Mouse (Mus musculus): ENCODE measurements around the gene Tmub1.

Gene Tmub1

DNA sequence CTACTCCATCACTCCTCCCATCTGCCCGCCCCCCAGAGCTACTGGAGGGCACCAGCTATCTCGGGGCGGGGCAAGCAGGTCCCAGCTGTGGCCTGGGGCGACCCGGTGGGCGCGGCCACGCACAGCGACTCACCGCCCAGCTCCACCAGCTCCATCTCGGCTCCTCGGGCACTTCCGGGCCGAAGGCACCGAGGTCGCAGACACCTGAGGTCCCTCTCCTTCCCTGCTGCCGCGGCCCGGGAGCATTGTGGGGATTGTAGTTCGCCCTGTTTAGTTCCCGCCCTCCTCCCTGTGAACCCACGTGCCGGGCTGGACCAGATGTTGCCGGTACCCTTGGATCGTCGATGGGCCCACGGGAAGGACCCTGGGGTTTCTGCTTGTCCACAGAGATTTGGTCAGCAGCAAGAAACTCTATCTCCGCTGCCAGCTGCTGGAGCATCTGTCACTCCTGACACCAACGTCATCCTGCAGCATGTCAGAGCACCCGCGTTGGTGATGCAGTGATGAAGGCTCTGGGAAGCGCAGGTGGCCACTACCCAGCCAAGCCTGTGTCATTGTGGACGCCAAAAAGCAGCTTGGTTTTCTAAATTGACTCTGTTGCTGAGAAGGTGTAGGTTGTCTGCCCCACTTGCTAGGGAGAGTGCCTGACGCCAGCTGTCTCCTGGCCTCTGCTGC, at the start of gene Tmub1:
Gene Tmub1, minus strand, starts transcription at position 231 of the 675 bp plus-strand sequence.
- peak; percentile 91 to 93 for DNase-seq

DNA sequence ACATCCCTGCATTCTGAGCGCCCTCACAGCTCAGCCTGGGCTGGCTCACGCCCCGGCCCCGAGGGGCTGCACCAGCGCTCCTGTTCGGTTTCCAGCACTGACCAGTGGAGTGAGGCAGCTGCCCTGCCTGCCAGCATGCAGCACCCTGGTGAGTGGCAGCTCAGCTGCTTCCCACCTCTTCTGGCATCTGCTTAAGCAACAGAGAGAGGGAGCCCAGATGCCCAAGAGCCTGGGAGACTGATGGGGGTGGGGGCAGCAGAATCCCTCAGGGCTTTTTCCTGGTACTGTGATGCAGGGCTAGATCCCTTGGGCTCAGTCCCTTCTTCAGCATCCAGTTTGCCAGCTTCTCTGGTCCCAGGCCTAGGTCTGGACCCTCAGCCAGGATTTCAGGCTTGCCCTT, 49.1 kb upstream of the Tmub1 start:
- DNase-seq = no peak

DNA sequence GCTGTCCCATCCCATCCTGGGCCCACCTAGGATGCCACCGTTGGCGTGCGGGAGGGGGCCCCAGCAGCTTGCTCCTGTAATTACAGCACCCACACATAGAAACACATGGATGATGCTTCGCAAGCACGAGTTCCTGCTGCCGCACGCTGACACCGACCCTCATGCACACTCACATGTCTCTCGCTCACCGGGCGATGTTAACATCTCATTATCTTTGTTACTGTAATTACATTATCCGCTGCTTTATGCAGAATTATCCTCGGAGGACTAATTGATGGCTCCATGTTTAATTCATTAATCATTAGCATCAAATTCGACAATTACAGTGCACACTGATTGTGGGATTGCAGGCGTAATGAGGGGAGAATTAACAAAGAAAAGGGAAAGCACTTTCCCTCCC, 47.4 kb upstream of the Tmub1 start:
- DNase-seq = no peak

DNA sequence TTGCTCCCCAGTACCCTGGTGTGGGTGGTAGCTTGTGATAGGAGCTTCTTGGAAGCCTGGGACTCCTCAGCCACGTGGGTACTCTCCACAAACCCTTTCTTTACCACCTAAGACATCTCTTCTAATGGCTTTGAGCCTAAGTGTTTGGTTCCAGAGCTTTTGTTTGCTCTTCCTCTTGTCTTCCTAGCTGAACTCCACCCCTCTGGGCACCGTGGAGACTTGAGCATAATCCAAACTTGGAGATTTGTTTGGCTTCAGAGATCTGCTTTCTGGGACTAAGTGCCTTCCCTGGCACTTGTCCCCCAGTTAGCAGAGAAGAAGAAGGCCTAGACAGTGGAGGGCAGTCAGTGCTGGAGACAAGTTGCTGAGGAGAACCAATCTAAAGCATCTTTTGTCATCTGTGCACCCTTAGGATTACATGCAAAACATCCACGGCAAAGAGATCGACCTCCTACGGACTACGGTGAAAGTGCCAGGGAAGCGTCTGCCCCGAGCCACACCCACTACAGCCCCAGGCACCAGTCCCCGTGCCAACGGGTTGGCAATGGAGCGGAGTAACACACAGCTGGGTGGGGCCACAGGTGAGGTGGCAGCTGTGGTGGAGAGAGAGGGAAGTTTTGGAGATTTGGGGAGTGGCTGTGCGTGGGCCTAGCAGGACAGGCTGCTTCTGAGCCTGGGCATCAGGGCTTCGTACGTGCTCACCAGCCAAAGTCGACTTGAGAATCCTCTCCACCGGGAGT, 45.1 kb upstream of the Tmub1 start:
- peak; percentile 58 to 75 for DNase-seq

DNA sequence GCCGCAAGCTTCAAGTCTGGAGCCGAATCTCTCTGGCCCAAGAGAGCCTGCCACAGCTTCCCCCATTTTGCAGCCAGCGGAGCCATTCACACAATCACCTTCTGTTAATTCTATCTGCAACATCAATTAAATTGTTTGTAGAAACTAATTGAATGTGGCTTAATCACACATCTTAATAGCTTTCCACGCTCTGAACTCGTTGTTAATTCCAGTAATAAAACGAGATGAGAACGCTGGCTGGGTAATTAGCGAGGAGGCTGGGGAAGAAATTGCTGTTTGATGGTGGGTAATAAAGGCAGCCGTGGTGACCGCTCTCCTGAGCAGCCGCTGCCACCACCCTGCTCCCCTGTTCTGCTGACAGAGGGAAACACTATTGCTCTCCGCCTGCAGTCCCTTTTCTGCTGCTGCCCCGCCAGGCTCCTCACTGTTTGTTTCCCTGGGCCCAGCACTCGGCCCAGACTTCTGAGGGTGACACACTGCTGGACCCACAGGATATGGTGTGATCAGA, 42.8 kb upstream of the Tmub1 start:
- no peak for DNase-seq

DNA sequence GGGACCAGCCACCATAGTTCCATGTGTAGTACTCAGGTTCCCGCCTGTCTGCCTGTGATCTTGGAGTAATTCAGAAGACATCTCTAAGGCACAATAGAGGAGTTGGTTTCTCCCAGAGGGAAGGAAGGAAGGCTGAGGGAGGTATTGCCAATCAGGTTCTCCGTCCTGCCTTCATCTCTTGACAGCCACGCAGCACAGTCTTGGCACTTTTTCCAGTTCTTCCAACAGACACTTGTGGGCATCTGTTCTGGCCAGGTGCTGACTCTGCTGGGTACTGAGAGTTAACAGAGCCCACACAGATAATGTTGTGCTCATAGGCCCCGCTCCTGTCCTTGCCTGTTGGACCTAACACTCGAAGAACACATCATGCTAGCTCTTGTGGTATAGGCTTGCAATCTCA, 39.1 kb upstream of the Tmub1 start:
- no peak for DNase-seq

DNA sequence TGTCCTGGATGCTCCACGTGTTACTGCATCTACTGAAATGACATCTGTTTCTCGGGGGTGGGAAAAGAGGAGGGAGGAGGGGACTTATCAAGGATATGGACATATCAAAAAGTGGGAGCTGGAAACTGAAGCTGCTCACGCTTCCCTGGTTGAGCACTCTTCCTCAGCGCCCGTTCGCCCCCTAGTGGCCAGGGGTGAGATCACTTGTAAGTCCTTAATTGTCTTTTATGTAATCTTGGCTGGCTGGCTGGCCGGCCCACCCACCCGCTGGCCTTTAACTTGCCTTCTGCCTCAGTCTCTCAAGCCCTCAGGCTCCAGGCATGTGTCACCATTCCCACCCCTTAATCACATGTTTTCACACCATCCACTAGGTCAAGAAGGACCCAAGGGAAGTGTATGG, 38.4 kb upstream of the Tmub1 start:
- peak; percentile 83 to 88 for DNase-seq

DNA sequence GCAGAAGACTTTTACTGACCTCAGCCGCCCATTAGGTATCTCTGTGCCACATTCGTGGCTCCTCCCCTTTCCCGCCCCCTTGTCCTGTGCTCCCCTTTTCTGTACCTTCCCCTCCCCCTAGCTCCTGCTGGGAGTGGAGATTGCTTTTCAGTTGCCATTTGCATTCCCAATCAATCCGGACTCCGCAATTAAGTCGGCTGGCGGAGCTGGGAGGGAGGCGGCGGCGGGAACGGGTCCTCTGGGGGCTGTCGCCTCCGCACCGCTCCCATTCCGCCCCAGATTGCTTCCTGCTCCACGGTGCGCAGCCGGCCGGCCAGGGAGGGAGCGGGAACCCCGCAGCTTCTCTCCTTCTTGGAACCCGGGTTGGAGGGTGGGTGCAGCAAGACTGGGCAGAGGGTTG, 37.3 kb upstream of the Tmub1 start:
- DNase-seq = no peak

DNA sequence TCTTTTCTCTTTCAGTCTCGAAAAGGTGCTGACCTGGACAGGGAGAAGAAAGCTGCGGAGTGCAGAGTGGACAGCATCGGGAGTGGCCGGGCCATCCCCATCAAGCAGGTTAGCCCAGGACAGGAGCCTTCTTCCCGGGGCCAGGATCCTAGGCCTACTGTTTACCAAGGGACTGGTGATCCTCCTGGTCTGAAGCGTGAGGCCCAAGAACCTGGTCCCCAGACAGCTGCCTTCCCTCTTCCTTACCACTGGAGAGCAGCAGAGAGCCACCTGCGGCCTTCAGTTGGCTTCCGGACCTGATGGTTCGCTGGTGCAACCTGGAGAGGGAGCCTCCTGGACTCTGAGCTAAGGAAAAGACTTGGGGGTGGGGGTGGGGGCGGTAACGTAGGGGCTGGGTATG, 35.7 kb upstream of the Tmub1 start:
- peak; percentile 68 to 71 for DNase-seq

DNA sequence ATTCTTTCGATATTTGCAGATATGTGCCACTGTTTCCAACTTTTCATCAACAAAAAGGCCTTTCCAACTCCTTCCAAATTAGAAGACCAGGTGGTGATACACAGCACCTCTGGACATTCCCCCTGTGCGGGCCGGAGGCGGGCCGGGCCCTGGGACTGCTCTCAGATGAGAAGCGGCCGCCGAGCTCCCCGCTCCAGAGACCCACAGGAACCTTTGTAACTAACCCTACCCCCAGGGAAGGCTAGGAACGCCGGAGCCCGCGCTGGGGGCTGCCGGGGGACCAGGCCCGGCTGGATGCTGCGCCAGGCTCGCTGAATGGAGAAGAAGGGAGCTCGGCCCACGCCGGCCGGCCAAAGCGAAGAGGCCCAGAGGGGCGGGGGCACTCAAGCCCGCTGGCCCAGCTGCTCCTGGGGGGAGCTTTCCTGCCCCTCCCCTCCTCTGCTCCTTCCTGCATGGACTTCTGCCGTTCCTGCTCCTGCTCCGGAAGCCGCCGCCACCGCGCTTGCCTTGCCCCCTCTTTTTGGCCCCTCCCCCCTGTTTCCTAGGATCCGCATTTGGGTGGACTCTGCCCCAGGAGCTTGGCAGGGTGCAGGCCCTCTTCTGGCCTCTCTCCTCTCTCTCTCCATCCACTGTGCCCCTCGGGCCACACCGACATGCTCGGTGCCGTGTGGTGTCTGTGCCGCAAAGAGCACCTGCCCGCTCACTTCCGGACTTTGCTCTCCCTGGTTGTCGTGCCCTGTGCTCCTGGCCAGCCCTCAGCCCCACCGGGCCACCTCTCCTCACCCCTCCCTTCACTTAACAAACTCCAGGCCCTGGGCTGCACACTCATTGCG, 34.8 kb upstream of the Tmub1 start:
- no peak for DNase-seq

DNA sequence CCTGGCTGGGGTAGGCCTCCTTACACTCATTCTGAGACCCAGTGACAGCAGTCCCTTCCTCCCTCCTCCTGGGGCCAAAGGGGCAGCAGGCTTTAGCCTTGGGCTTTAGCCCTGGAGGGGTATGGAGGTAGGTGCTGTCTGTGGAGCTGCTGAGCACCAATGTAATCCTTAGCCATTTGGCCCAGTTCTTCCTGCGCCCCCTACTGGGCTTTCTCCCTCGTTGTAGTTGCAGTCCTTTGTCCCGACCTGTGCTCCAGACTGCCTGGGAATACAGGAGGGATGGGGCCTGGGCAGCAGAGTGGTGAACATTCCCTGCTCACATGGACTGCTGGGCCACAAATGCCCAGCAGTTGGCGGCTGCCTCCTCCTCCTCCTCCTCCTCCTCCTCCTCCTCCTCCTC, 34.0 kb upstream of the Tmub1 start:
- DNase-seq = peak; percentile 58 to 61

DNA sequence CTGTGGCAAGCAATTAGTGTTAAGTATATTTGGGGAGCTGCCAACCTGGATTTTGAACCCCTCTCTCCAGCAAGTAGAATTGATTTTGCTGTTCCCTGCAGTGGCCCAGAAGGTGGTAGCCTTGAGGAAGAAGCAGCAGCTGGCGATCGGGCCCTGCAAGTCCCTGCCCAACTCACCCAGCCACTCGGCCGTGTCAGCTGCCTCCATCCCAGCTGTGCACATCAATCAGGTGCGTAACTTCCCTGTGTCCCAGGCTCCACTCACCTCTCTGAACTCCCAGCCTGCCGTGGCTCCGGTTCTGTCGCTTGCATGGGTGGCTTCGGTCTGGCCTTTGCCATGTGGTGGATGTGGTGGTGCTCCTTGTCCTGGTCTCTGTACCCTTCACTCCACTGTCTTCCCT, 30.3 kb upstream of the Tmub1 start:
- DNase-seq = no peak

DNA sequence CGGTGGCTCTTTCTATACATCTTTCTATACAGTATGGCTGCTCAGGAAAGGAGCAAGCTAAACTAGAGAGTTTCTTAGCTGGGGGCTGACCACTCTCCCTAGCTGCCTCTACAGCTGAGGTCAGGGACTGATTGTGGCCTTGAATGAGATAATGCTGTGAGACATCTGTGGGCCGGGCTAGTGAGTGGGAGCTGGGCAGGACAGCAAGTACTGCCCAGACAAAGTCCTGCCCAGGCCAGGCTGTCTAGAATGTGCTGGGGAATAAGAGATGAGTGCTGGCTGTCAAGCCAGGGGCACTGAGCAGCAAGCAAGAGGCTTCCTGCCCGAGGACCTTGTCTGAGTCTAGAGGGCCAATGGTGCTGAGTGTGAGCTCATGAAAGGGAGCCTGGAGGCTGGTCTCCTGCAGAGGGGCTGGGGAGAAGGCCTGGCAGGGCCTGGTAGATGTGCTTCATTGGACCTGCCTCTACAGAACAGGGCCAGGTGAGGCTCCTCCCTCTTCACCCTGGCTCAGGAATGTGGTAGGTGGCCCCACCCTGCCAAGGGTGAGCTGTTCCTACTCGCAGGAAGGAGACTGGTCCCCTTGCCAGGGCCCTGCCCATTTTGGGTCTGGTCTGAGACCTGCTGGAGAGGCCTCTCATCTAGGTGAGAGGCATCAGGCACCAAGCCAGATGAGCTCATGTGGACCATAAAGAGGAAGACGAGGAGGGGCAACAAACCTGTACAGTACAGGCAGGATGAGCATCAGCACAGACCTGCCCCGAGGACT, 28.0 kb upstream of the Tmub1 start:
- peak; percentile 94 to 96 for DNase-seq

DNA sequence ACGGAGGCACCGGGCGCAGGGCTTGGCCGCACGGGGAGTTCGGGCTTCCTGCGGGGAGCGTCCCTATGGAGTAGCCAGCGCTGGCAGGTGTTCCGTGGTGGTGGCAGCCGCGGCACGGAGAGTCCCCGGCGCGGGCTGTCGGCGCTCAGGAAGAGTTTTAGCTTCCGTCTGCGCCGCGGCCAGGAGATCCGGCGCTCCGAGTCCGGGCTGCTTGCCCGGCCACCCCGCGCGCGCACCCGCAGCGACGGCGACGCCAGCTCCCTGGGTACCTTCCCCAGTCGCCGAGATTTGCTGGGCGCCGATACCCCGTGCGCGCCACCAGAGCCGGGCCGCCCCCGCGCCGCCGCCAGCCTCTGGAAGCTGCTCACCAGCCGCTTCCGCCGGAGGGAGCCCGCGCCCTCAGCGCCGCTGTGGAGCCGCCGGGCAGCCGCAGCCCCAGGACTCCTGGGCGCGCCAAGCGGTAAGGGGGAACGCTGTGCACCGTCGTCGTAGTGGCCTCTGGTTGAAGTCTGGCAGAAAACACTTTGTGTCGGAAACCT, 27.1 kb upstream of the Tmub1 start:
- DNase-seq = peak in 1 of 2 experiments; percentile 25

DNA sequence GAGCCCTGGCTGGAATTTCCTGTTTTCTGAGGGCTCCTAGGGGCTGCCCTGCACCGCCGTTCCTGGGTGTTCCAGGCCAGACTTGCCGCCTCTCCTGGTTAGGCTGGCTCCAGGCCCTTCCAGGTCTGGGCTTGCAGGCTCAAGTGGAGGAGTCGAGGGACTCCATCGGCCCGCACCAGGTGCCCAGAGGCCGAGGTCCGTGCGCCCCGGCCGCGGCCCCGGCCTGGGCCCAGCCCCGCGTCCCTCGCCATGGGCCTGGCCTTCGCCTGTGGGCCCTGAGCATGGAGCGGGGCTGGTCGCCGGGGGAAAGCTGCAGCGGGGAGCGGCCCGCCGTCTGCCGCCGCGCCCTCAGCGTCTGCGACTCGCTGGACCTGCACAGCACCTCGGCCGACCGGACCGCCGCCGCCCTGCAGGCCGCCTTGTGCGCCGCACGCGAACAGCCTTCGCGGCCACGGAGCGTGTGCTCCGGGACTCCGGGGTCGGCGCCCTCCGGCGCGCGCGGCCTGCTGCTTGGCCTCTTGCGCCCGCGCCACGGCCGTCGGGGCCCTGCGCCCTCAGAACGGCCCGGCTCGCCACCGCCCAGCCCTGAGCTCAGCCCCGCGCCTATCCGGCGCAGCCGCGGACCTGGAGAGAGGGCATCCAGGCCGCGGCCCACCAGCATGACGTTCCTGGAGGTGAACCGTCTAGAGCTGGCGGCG, 26.5 kb upstream of the Tmub1 start:
- DNase-seq = peak; percentile 82 to 84

DNA sequence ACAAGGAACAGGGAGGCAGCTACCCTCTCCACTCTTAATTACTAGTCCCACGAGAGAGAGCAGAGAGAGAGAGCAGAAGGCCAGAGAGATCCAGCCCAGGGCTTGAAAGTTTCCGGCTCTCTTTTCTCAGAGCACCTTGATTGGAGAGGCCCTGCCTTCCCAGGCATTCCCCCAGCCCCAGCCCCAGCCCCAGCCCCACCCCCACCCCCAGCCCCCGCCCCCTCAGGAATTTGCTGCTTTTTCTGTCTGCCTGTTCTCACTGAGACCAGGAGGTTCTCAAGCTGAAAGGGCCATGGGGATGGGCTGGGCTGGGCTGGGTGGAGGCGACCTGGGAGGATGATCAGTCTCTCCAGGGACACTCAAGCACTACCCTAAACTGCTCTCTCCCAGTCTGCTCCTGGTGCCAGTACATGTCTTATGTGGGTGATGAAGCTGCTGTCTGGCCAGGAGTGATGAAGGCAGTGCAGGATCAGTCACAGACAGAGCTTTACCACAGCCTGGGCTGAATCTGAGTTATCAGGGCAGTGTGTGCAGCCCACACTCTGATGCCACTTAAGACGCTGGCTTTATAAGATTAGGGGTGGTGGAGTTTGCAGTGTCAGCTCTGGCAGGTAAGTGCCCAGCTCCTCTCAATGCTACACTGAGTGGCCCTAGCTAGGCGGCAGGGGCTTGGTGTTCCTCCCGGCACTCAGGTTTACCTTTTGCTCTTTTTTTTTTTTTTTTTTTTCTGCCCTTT, 25.4 kb upstream of the Tmub1 start:
- no peak for DNase-seq

DNA sequence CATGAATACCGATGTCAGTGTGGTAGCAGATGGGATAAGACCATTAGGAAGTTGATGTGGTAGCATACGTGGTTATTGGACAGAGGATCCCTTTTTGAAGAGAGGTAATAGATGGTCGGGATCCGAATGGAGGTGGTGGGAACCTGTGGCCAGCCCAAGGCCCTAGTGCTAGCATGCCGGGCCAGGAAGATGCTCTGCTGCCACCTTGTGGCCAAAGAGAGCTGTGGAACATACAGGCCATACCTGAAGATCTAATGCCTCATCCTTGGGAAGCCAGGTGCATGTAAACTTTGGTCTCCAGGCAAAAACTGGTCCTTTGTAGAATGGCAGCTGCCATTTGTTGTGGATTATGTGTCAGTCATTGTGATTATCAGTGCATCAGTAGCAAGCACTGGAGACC, 22.9 kb upstream of the Tmub1 start:
- peak; percentile 75 to 83 for DNase-seq

DNA sequence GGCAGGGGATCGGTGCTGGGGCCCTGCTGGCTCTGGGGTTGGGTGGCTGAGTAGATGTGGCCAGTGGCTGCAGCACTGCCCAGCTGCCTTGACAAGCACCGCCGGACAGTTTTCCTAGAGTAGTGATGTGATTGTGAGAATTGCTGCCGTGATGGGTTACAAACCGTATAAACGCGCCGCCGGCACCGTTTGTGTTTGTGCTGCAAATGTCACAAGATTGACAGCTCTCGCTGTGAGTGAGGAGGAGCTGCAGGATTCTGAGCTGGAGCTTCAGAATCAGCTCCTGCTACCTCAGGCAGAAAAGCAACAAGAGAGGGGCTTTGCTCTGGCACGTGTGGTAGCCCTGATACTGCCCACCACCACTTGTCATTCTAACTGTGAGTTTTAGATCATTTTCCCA, 19.1 kb upstream of the Tmub1 start:
- DNase-seq = no peak

DNA sequence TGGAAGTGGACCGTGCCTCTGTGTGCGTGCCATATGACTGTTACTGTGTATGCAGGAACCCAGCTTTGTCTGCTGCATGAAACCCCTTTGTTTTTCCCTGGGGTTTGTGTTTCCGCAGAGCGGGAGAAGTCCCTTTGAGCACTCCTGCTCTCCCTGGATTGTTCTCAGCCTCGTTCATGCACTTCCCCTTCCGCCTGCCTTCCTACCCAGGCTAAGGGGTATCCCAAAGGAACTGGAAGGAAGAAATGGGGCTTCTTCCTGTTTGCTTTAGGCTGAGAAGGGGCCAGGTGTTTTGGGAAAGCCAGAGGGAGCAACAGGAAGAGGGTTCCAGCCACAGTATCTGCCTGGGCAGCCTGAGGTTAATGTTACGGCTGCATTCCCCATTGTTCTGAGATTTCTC, 8.0 kb upstream of the Tmub1 start:
- DNase-seq = no peak

DNA sequence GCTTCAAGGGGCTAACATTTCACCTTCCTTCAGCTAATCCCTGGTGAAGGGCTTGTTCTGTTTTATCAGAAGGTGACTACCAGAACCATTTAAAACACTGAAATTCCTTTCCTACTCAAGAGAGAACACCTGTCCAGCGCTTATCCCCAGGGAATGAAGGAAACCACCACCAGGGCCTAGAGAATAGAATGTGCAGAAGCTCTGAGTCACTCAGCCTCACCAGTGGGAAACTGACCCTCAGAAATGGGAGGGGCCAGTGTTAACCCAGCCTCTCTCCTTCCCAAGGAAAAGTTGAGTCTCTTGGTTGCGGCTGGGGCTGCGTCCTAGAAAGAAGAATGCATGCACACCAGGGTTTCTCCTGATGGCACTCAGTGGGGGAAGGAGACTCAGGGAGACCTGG, 7.4 kb upstream of the Tmub1 start:
- no peak for DNase-seq

DNA sequence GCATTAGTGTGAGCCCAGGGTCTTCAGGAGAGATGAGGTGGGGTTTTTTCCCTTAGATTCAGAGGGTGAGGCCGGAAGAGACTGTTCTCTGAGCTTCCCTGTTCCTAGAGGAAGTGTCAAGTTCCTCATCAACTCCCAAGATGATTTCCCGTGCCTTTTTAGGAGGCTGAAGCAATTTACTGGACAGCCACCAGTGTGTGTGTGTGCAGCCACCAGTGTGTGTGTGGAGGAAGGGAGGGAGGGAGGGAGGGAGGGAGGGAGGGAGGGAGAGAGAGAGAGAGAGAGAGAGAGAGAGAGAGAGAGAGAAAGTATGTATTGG, 6.3 kb upstream of the Tmub1 start:
- DNase-seq = no peak

Data from lung, adult 18-20 months (tissue).